Mouse (Mus musculus): ENCODE measurements at regions not wholly inside any gene's neighbourhood (a gene's known extent, or its start where the extent isn't known, plus 50 kb on each side); places are given as distances from the start of the nearest gene placed in this dataset.

GRCm38 (mm10) chr6:100176914-100177560, 110.2 kb downstream of the Rybp start:
- no peak for ATAC-seq (replicated peaks; ENCODE audit: insufficient number of reproducible peaks, low FRiP score, low TSS enrichment, poor library complexity, severe bottlenecking)

- no peak; the same call in 1 of the 2 replicates for ATAC-seq (replicated peaks; ENCODE audit: insufficient number of reproducible peaks, low FRiP score, low TSS enrichment, poor library complexity, severe bottlenecking)
Measured at GRCm38 (mm10) chr6:100170711-100171348, 116.5 kb downstream of the Rybp start.

- ATAC-seq (replicated peaks; ENCODE audit: insufficient number of reproducible peaks, low FRiP score, low TSS enrichment, poor library complexity, severe bottlenecking) = no peak
Measured at GRCm38 (mm10) chr6:100167321-100167720, 120.0 kb downstream of the Rybp start.

GRCm38 (mm10) chr6:100165746-100166145, 121.5 kb downstream of the Rybp start:
- no peak for ATAC-seq (replicated peaks; ENCODE audit: insufficient number of reproducible peaks, low FRiP score, low TSS enrichment, poor library complexity, severe bottlenecking)

- ATAC-seq (replicated peaks; ENCODE audit: insufficient number of reproducible peaks, low FRiP score, low TSS enrichment, poor library complexity, severe bottlenecking) = no peak
Measured at GRCm38 (mm10) chr6:100164162-100164561, 123.1 kb downstream of the Rybp start.

GRCm38 (mm10) chr6:100163814-100164130, 123.5 kb downstream of the Rybp start:
- ATAC-seq (replicated peaks; ENCODE audit: insufficient number of reproducible peaks, low FRiP score, low TSS enrichment, poor library complexity, severe bottlenecking) = no peak

GRCm38 (mm10) chr6:100162961-100163813, 124.1 kb downstream of the Rybp start:
- ATAC-seq (replicated peaks; ENCODE audit: insufficient number of reproducible peaks, low FRiP score, low TSS enrichment, poor library complexity, severe bottlenecking) = peak; percentile 90

- ATAC-seq (replicated peaks; ENCODE audit: insufficient number of reproducible peaks, low FRiP score, low TSS enrichment, poor library complexity, severe bottlenecking) = no peak
Measured at GRCm38 (mm10) chr6:100160670-100161069, 126.6 kb downstream of the Rybp start.

- ATAC-seq (replicated peaks; ENCODE audit: insufficient number of reproducible peaks, low FRiP score, low TSS enrichment, poor library complexity, severe bottlenecking) = no peak
Measured at GRCm38 (mm10) chr6:100159817-100160216, 127.5 kb downstream of the Rybp start.

GRCm38 (mm10) chr6:100159246-100159645, 128.0 kb downstream of the Rybp start:
- ATAC-seq (replicated peaks; ENCODE audit: insufficient number of reproducible peaks, low FRiP score, low TSS enrichment, poor library complexity, severe bottlenecking) = no peak

GRCm38 (mm10) chr6:100157288-100157687, 130.0 kb downstream of the Rybp start:
- ATAC-seq (replicated peaks; ENCODE audit: insufficient number of reproducible peaks, low FRiP score, low TSS enrichment, poor library complexity, severe bottlenecking) = peak; percentile 73

GRCm38 (mm10) chr6:100156163-100156562, 131.1 kb downstream of the Rybp start:
- ATAC-seq (replicated peaks; ENCODE audit: insufficient number of reproducible peaks, low FRiP score, low TSS enrichment, poor library complexity, severe bottlenecking) = no peak

- ATAC-seq (replicated peaks; ENCODE audit: insufficient number of reproducible peaks, low FRiP score, low TSS enrichment, poor library complexity, severe bottlenecking) = no peak
Measured at GRCm38 (mm10) chr6:100155676-100156075, 131.6 kb downstream of the Rybp start.

GRCm38 (mm10) chr6:100151447-100151846, 135.8 kb downstream of the Rybp start:
- ATAC-seq (replicated peaks; ENCODE audit: insufficient number of reproducible peaks, low FRiP score, low TSS enrichment, poor library complexity, severe bottlenecking) = no peak

GRCm38 (mm10) chr6:100150703-100151208, 136.5 kb downstream of the Rybp start:
- 0 out of 2 replicates have a peak, but pooled peaks have one; percentile 28 for ATAC-seq (replicated peaks; ENCODE audit: insufficient number of reproducible peaks, low FRiP score, low TSS enrichment, poor library complexity, severe bottlenecking)

GRCm38 (mm10) chr6:100149458-100149852, 137.8 kb downstream of the Rybp start:
- no peak for ATAC-seq (replicated peaks; ENCODE audit: insufficient number of reproducible peaks, low FRiP score, low TSS enrichment, poor library complexity, severe bottlenecking)

- no peak for ATAC-seq (replicated peaks; ENCODE audit: insufficient number of reproducible peaks, low FRiP score, low TSS enrichment, poor library complexity, severe bottlenecking)
Measured at GRCm38 (mm10) chr6:100148751-100149457, 138.4 kb downstream of the Rybp start.

- ATAC-seq (replicated peaks; ENCODE audit: insufficient number of reproducible peaks, low FRiP score, low TSS enrichment, poor library complexity, severe bottlenecking) = no peak
Measured at GRCm38 (mm10) chr6:100146360-100146935, 140.8 kb downstream of the Rybp start.

GRCm38 (mm10) chr6:100145869-100146268, 141.4 kb downstream of the Rybp start:
- no peak for ATAC-seq (replicated peaks; ENCODE audit: insufficient number of reproducible peaks, low FRiP score, low TSS enrichment, poor library complexity, severe bottlenecking)

All from monocyte, adult 5-6 weeks (primary cell).